Mouse (Mus musculus) liver, adult 2 months (tissue): Measurements from ENCODE around the gene Paip2b. TPM values are rescaled to one million over a fixed set of nuclear protein-coding genes. Genes with fewer than 3 reads are reported as not detected.
"Not testable (repeated sequence)": the region's sequence is repeated elsewhere in the genome, so short reads cannot be mapped to it uniquely, and the experiment has no call there.

Experiments used
- DNase-seq: peaks from one replicate; pipeline ENCODE4 v3.0.0-alpha.2; 2011; ENCODE audit warnings: low read depth, low spot score; ENCODE audit errors: extremely low read depth
- H3K27ac ChIP-seq: fragments of 200-500 bp; replicated peaks from 2 replicates; pipeline ENCODE4 v1.5.1; 2012; ENCODE audit warnings: low read depth, mild to moderate bottlenecking, control low read depth, inconsistent platforms, low read length; ENCODE audit not compliant: insufficient read depth
- H3K27me3 ChIP-seq: fragments of 200-500 bp; 2 replicates; pipeline ENCODE4 v1.6.1; 2012; ENCODE audit warnings: mild to moderate bottlenecking, moderate library complexity, low read length, inconsistent platforms; ENCODE audit not compliant: control insufficient read depth, insufficient read depth
- H3K36me3 ChIP-seq: fragments of 200-500 bp; 2 replicates; pipeline ENCODE4 v1.6.1; 2012; ENCODE audit warnings: low read length, inconsistent platforms; ENCODE audit not compliant: control insufficient read depth, insufficient read depth
- H3K4me1 ChIP-seq: fragments of 200-500 bp; 2 replicates; pipeline ENCODE4 v1.6.1; 2011; ENCODE audit warnings: low read length; ENCODE audit not compliant: control insufficient read depth, insufficient read depth
- H3K4me3 ChIP-seq: fragments of 200-500 bp; 2 replicates; pipeline ENCODE4 v1.5.1; 2011; ENCODE audit warnings: low read depth, mild to moderate bottlenecking, control low read depth, low read length, moderate library complexity; ENCODE audit not compliant: insufficient read depth
- H3K79me2 ChIP-seq: fragments of 200-500 bp; 2 replicates; pipeline ENCODE4 v1.6.1; 2012; ENCODE audit warnings: inconsistent platforms, mild to moderate bottlenecking, low read length, moderate library complexity; ENCODE audit not compliant: control insufficient read depth, insufficient read depth
- H3K9ac ChIP-seq: fragments of 200-500 bp; 2 replicates; pipeline ENCODE4 v1.6.1; 2012; ENCODE audit warnings: low read depth, mild to moderate bottlenecking, control low read depth, inconsistent platforms, low read length
- CTCF ChIP-seq: fragments of 200-500 bp; IDR thresholded peaks from 2 replicates; pipeline ENCODE4 v1.5.1; 2011; ENCODE audit warnings: low read depth, low read length, control low read depth
- POLR2A ChIP-seq: fragments of 200-500 bp; IDR thresholded peaks from 2 replicates; pipeline ENCODE4 v1.6.1; 2011; ENCODE audit warnings: low read length, control low read depth; ENCODE audit not compliant: insufficient read depth; ENCODE audit errors: extremely low read depth
- WGBS: fragments of 180-500 bp; shearing (Covaris S2); methylation state at CpG from one replicate; pipeline ENCODE4 v1.1.7; 2018; 5-methylcytosine and 5-hydroxymethylcytosine counted together
- polyA plus RNA-seq: library from polyadenylated mRNA; depleted of rRNA; stranded (reverse); fragments of >200 nt; gene quantifications from 2 replicates; pipeline ENCODE4 v1.2.3, GENCODE M21; 2012
- total RNA-seq: library from RNA; depleted of rRNA; stranded (reverse); fragments of >200 nt; gene quantifications from 2 replicates; pipeline ENCODE4 v1.2.3, GENCODE M21; 2014

Gene Paip2b
- total and polyA plus RNA-seq, 2 experiments, result 6.7 to 16.3 TPM

- Histone ChIP-seq H3K79me2 (no peaks in the 10 kb centered on the region), H3K27ac (no peak overlapping the region), H3K4me3 (no peak overlapping the region), H3K27me3 (no peaks in the 10 kb centered on the region), H3K4me1 (no peaks in the 10 kb centered on the region), H3K36me3 (no peaks in the 10 kb centered on the region), H3K9ac (no peak overlapping the region)
- DNase-seq, result no peak
- TF ChIP-seq CTCF, result no peak
- no peak for TF ChIP-seq POLR2A
- WGBS, result 87% methylated on average over 6 of the region's 6 CpGs
These were observed 8.5 kb upstream of the Paip2b start for GRCm38 (mm10) chr6:83840086-83840485.

GRCm38 (mm10) chr6:83838046-83838445, 6.5 kb upstream of the Paip2b start:
- Histone ChIP-seq H3K27ac (no peak overlapping the region), H3K4me3 (no peak overlapping the region), H3K27me3 (no peaks in the 10 kb centered on the region), H3K9ac (no peak overlapping the region), H3K36me3 (no peaks in the 10 kb centered on the region), H3K4me1 (no peaks in the 10 kb centered on the region), H3K79me2 (no peaks in the 10 kb centered on the region)
- no peak for DNase-seq
- WGBS, result 82% methylated on average over 2 of the region's 2 CpGs
- no peak for TF ChIP-seq CTCF
- TF ChIP-seq POLR2A, result no peak

GRCm38 (mm10) chr6:83836826-83837225, 5.3 kb upstream of the Paip2b start:
- DNase-seq, result no peak
- WGBS, result 96% methylated on average over 2 of the region's 2 CpGs
- Histone ChIP-seq H3K4me1 (no peaks in the 10 kb centered on the region), H3K9ac (no peak overlapping the region), H3K36me3 (no peaks in the 10 kb centered on the region), H3K27ac (no peak overlapping the region), H3K27me3 (no peaks in the 10 kb centered on the region), H3K79me2 (no peaks in the 10 kb centered on the region), H3K4me3 (no peak overlapping the region)
- no peak for TF ChIP-seq POLR2A
- no peak for TF ChIP-seq CTCF

- not testable (repeated sequence) for H3K27ac ChIP-seq, H3K27me3 ChIP-seq, H3K9ac ChIP-seq, H3K36me3 ChIP-seq, H3K4me3 ChIP-seq, DNase-seq, H3K79me2 ChIP-seq, H3K4me1 ChIP-seq
- 73% methylated on average over 1 of the region's 1 CpGs for WGBS
These were observed 852 bp upstream of the Paip2b start for GRCm38 (mm10) chr6:83832393-83832792.

- WGBS, result 2% methylated on average over 35 of the region's 35 CpGs
- Histone ChIP-seq H3K79me2 (peaks cover 3% of the 10 kb centered on the region; the same call in 1 of the 2 replicates), H3K4me3 (peak overlapping the region; percentile 70), H3K4me1 (no peaks in the 10 kb centered on the region; the same call in 1 of the 2 replicates), H3K36me3 (no peaks in the 10 kb centered on the region), H3K27ac (peak overlapping the region; percentile 40), H3K27me3 (no peaks in the 10 kb centered on the region), H3K9ac (peak overlapping the region; percentile 83)
- TF ChIP-seq POLR2A, result no peak
- no peak for TF ChIP-seq CTCF
- DNase-seq, result peak; percentile 21
These were observed 468 bp downstream of the Paip2b start for GRCm38 (mm10) chr6:83830941-83831605.

- 86% methylated on average over 2 of the region's 2 CpGs for WGBS
- DNase-seq, result no peak
These were observed 9.7 kb downstream of the Paip2b start for GRCm38 (mm10) chr6:83821856-83822255.

More at GRCm38 (mm10) chr6:83821856-83822255, 9.7 kb downstream of the Paip2b start:
- Histone ChIP-seq H3K79me2 (no peaks in the 10 kb centered on the region; the same call in 1 of the 2 replicates), H3K27ac (no peak overlapping the region), H3K36me3 (no peaks in the 10 kb centered on the region), H3K27me3 (no peaks in the 10 kb centered on the region), H3K4me1 (peaks cover 1% of the 10 kb centered on the region; the same call in 1 of the 2 replicates), H3K9ac (no peak overlapping the region), H3K4me3 (no peak overlapping the region)
- TF ChIP-seq CTCF, result no peak
- TF ChIP-seq POLR2A, result no peak
